Mouse (Mus musculus) limb, embryonic 15.5 days (tissue): Measurements from ENCODE around the gene St6galnac3. TPM values are rescaled to one million over a fixed set of nuclear protein-coding genes. Genes with fewer than 3 reads are reported as not detected.

ENCODE experiments used
- ATAC-seq: fragments of 200-750 bp; cut with Nextera tagmentation; 2 replicates; pipeline ENCODE4 v1.8.0; 2017; ENCODE audit warnings: low read depth, moderate TSS enrichment; ENCODE audit not compliant: insufficient number of reproducible peaks, low FRiP score, low TSS enrichment
- H3K27ac ChIP-seq: fragments of 300-500 bp; sonication (generic); 2 replicates; pipeline ENCODE4 v1.5.1; 2015; ENCODE audit warnings: moderate library complexity, mild to moderate bottlenecking, inconsistent platforms
- H3K27me3 ChIP-seq: fragments of 300-500 bp; sonication (generic); 2 replicates; pipeline ENCODE4 v1.6.1; 2015; ENCODE audit warnings: inconsistent platforms
- H3K36me3 ChIP-seq: fragments of 300-500 bp; sonication (generic); 2 replicates; pipeline ENCODE4 v1.6.1; 2015; ENCODE audit warnings: inconsistent platforms
- H3K4me1 ChIP-seq: fragments of 300-500 bp; sonication (generic); 2 replicates; pipeline ENCODE4 v1.6.1; 2015; ENCODE audit warnings: inconsistent platforms
- H3K4me2 ChIP-seq: fragments of 300-500 bp; sonication (generic); 2 replicates; pipeline ENCODE4 v1.6.1; 2015; ENCODE audit warnings: mild to moderate bottlenecking, inconsistent platforms
- H3K4me3 ChIP-seq: fragments of 300-500 bp; sonication (generic); 2 replicates; pipeline ENCODE4 v1.5.1; 2015; ENCODE audit warnings: mild to moderate bottlenecking, inconsistent platforms
- H3K9ac ChIP-seq: fragments of 300-500 bp; sonication (generic); 2 replicates; pipeline ENCODE4 v1.6.1; 2015; ENCODE audit warnings: inconsistent platforms
- H3K9me3 ChIP-seq: fragments of 300-500 bp; sonication (generic); 2 replicates; pipeline ENCODE4 v1.6.1; 2016; ENCODE audit warnings: inconsistent platforms
- WGBS: fragments of 180-500 bp; shearing (Covaris S2); methylation state at CpG from one replicate; pipeline ENCODE4 v1.1.7; 2015; 5-methylcytosine and 5-hydroxymethylcytosine counted together
- polyA plus RNA-seq: library from polyadenylated mRNA; unstranded; fragments of >200 nt; fragmentation: Nextera tagmentation; extraction: Ambion mirVana; gene quantifications from 2 replicates; pipeline ENCODE4 v1.2.1, GENCODE M21; 2015

The St6galnac3 gene
- polyA plus RNA-seq, 1 experiment from 2014 or later = 33.5 TPM

DNA sequence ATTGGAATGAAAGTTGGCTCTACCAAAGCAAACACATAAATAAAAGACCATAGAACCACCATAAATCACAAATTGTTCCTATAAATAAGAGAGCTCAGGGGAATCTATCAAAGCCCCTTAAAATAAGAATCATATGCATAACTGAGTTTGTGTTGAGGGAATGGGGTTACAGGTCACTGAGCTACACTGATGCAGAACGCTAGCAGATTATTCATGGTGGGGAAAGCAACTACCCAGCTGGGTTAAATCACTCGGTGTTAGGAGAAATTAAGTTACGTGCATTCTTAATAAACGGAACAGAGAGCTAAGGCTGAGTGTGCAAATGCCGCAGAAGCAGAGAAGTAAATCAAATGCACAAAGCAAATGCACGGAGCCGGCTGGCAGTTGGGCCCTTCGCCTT is 292.0 kb downstream of the St6galnac3 start:
- no peaks in the 10 kb centered on the region for H3K4me1 ChIP-seq
- no peak overlapping the region for H3K4me3 ChIP-seq
- no peak overlapping the region for H3K9ac ChIP-seq
- ATAC-seq = no peak
- 58% methylated on average over 8 of the region's 8 CpGs for WGBS
- no peak overlapping the region for H3K4me2 ChIP-seq
- no peak overlapping the region for H3K27ac ChIP-seq
- H3K27me3 ChIP-seq = no peaks in the 10 kb centered on the region
- H3K9me3 ChIP-seq = no peaks in the 10 kb centered on the region
- H3K36me3 ChIP-seq = no peaks in the 10 kb centered on the region

DNA sequence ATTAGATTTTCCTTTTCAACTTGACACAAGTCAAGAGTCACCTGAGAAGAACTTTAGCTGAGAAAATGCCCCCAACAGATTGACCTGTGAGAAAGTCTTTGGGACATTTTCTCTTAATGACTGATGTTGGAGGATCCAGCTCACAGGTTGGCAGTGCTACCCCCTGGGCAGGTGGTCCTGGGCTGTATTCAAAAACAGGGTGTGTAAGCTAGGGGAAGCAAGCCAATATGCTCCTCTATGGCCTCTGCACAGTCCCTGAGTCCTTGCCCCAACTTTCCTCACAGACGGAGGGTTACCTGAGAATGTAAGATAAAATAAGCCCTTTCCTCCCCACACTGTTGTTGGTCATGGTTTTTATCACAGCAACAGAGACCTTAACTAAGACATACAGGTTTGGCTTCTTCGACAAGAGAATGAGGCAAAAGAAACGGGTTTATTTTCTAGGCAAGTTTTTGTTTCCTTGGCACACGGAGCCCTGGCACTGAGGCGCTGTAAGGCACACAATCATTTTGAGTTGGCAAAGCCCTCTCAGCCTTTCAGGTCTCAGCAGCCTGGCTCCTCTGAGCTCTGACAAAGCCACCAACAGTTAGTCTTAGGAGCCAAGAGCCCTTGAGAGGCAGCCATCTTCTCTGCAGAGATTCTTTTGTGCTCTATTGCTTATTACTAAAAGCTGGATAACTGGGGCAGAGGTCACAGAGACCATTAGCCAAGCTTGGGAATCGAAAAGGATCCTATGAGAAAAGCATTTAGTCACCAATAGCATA is 292.7 kb downstream of the St6galnac3 start:
- Histone ChIP-seq H3K36me3 (no peaks in the 10 kb centered on the region), H3K4me3 (no peak overlapping the region), H3K9me3 (no peaks in the 10 kb centered on the region), H3K9ac (no peak overlapping the region), H3K27ac (no peak overlapping the region), H3K4me2 (no peak overlapping the region), H3K27me3 (no peaks in the 10 kb centered on the region), H3K4me1 (no peaks in the 10 kb centered on the region)
- ATAC-seq = no peak
- WGBS = 90% methylated on average over 6 of the region's 6 CpGs

DNA sequence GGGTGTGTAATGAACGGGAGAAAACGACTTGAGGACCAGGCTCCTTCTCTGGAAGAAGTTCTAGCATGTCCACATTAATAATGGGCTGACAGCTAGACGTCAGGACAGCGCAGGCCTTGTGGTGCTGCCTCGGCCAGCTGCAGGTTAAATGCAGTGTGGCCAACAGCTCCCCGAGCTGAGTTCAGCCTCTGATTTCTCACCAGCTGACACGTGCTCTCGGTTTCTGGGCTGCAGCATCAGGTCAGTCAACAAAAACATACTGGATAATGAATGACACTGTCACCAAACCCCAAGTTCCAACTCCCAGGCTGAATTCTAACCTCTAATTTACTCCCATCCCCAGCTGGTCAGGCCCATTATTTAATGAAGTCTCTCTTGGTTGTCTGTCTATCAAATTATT is 295.1 kb downstream of the St6galnac3 start:
- no peaks in the 10 kb centered on the region for H3K9me3 ChIP-seq
- H3K4me2 ChIP-seq = no peak overlapping the region
- no peak for ATAC-seq
- H3K36me3 ChIP-seq = no peaks in the 10 kb centered on the region
- H3K9ac ChIP-seq = no peak overlapping the region
- H3K4me1 ChIP-seq = no peaks in the 10 kb centered on the region
- WGBS = 58% methylated on average over 8 of the region's 8 CpGs
- no peak overlapping the region for H3K4me3 ChIP-seq
- H3K27me3 ChIP-seq = no peaks in the 10 kb centered on the region
- H3K27ac ChIP-seq = no peak overlapping the region

DNA sequence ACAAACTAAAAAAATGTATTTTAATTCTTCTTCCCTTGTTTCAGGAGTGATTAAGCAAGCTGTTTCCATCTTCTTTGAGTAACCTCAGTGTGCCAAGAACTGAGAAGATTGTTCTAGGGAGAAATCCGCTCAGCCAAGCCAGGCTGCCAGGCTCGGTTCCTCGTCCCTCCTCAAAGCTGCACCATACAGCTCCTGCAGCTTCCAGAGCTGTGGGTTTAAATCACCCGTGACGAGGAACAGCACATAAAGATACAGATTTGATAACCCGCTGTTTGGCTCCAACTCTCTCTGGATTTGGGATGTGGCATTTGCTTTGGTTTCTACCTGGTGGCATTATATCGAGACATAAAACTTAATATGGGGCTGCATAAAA is 303.1 kb downstream of the St6galnac3 start:
- Histone ChIP-seq H3K4me2 (no peak overlapping the region), H3K36me3 (no peaks in the 10 kb centered on the region), H3K27ac (no peak overlapping the region), H3K4me3 (no peak overlapping the region), H3K4me1 (no peaks in the 10 kb centered on the region), H3K9me3 (no peaks in the 10 kb centered on the region), H3K9ac (no peak overlapping the region), H3K27me3 (no peaks in the 10 kb centered on the region)
- no peak for ATAC-seq
- 64% methylated on average over 7 of the region's 7 CpGs for WGBS

DNA sequence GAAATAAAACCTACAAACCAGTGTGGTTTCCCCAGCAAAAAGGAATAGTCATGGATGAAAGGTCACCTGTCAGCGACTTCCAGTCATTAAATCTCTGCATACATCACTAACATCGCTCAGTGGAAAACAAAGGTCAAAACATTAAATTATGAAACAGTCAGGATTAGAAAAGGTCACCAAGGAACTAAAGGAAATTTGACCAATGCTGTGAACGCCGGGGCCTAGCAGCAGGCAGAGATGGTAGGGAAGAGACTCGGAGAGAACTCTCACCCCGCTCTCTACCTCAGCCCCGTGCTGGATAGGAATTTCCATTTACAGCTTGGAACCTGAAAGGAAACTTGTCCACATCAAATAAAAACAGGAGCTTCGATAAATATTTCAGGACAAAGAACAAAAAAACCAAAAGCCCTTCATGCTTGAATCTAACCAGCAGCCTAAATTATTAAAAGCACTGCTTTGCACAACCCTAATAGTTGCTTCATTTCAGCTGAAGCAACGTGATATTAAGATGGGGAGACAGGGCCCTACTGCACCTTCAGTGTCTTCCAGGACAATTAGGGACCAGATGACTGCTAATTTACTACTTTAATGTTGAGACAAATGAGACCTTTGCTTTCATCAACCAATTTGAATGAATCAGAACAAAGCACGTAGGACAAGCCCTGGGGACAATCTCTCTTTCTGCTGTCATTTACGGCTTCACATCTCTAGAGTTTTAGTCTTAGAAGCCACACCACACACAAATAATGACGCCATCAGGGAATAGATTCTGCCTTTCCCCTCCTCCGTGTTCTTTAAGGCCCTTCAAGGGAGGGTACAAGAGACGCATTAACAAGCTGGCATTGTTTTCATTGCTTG is 303.7 kb downstream of the St6galnac3 start:
- H3K4me2 ChIP-seq = no peak overlapping the region
- H3K4me1 ChIP-seq = no peaks in the 10 kb centered on the region
- H3K36me3 ChIP-seq = no peaks in the 10 kb centered on the region
- no peak for ATAC-seq
- no peaks in the 10 kb centered on the region for H3K9me3 ChIP-seq
- H3K4me3 ChIP-seq = no peak overlapping the region
- no peak overlapping the region for H3K9ac ChIP-seq
- H3K27me3 ChIP-seq = no peaks in the 10 kb centered on the region
- no peak overlapping the region for H3K27ac ChIP-seq
- WGBS = 63% methylated on average over 14 of the region's 14 CpGs

DNA sequence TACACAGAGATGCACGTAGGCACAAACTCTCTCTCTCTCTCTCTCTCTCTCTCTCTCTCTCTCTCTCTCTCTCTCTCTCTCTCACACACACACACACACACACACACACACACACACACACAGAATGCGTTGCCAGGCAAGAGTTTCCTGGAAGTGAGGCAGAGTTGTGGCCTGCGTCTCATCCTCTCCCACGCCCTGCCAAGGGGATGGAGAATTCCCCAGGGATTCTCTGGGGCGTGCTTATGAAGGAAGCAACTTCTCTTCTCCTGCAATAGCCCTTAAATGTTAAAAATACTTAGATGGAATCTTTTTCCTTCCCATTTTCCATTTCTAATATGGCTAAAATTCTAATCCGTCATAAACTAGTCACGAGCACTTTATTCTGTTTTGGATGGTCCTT is 305.6 kb downstream of the St6galnac3 start:
- WGBS = 77% methylated on average over 7 of the region's 7 CpGs
- no peak overlapping the region for H3K4me3 ChIP-seq
- no peaks in the 10 kb centered on the region for H3K9me3 ChIP-seq
- no peak for ATAC-seq
- H3K4me2 ChIP-seq = no peak overlapping the region
- H3K27ac ChIP-seq = no peak overlapping the region
- H3K9ac ChIP-seq = no peak overlapping the region
- H3K27me3 ChIP-seq = no peaks in the 10 kb centered on the region
- H3K4me1 ChIP-seq = no peaks in the 10 kb centered on the region
- H3K36me3 ChIP-seq = no peaks in the 10 kb centered on the region

DNA sequence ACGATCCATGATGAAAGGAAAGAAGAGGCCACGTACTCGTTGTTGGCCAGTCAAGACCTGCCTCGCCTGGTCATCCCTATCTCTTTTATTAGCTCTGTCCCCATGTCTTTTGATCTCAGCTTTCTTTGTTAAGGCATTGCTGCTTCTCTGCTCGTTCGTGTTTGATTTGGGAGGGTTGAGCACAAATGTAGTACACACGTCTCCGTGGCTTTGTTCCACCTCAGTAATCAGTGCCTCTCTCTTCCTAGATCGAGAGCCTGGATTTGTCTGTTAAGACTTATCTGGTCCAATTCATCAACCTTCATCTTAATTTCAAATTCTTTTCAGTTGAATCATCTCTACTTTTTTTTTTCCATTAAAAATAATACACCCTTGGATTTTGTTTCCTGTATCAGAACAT is 308.0 kb downstream of the St6galnac3 start:
- no peak overlapping the region for H3K4me2 ChIP-seq
- H3K27ac ChIP-seq = no peak overlapping the region
- no peaks in the 10 kb centered on the region for H3K9me3 ChIP-seq
- ATAC-seq = no peak
- H3K36me3 ChIP-seq = no peaks in the 10 kb centered on the region
- 79% methylated on average over 9 of the region's 9 CpGs for WGBS
- H3K4me3 ChIP-seq = no peak overlapping the region
- no peak overlapping the region for H3K9ac ChIP-seq
- no peaks in the 10 kb centered on the region for H3K27me3 ChIP-seq
- H3K4me1 ChIP-seq = no peaks in the 10 kb centered on the region

DNA sequence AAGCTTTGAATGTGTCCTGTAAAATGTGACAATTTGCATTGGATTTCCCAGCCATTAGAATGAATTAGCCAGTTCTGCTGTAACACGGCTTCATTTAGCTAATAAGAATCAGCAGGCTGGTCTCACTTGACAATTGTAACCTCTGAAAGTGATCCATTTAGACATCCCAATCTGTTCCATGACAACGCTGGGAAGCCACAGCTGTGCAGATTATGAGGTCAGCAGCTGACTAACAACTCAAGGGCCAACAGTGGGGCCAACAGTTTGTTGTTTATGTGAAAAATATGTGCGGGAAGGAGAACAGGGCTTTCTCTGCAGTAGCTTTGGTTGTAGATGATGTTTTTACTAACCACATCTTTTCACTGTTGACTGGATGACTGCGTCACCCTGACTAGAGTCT is 308.6 kb downstream of the St6galnac3 start:
- 83% methylated on average over 4 of the region's 4 CpGs for WGBS
- no peaks in the 10 kb centered on the region for H3K27me3 ChIP-seq
- H3K27ac ChIP-seq = no peak overlapping the region
- H3K9ac ChIP-seq = no peak overlapping the region
- H3K4me3 ChIP-seq = no peak overlapping the region
- H3K4me2 ChIP-seq = no peak overlapping the region
- no peaks in the 10 kb centered on the region for H3K9me3 ChIP-seq
- H3K36me3 ChIP-seq = no peaks in the 10 kb centered on the region
- no peak for ATAC-seq
- no peaks in the 10 kb centered on the region for H3K4me1 ChIP-seq

DNA sequence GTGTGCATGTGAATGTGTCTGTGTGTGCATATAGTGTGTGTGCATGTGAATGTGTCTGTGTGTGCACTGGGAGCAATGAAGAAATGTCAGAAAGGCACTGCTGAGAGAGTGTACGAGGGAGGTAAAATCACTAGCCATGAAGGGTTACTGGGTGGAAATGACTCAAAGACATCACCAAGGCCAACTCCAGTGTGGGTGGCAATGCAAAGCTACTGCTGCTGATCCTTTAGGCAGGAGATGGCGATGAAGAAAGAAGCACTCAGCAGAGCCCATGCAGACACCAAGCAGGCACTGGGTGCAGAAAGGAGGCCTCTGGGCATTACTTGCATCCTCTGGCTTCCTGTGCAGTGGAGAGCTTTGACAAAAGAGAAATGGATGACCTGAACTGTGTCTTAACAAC is 310.8 kb downstream of the St6galnac3 start:
- no peak for ATAC-seq
- no peaks in the 10 kb centered on the region for H3K9me3 ChIP-seq
- no peaks in the 10 kb centered on the region for H3K4me1 ChIP-seq
- no peaks in the 10 kb centered on the region for H3K36me3 ChIP-seq
- H3K4me3 ChIP-seq = no peak overlapping the region
- H3K4me2 ChIP-seq = no peak overlapping the region
- WGBS = 81% methylated on average over 2 of the region's 2 CpGs
- no peak overlapping the region for H3K9ac ChIP-seq
- H3K27ac ChIP-seq = no peak overlapping the region
- no peaks in the 10 kb centered on the region for H3K27me3 ChIP-seq

DNA sequence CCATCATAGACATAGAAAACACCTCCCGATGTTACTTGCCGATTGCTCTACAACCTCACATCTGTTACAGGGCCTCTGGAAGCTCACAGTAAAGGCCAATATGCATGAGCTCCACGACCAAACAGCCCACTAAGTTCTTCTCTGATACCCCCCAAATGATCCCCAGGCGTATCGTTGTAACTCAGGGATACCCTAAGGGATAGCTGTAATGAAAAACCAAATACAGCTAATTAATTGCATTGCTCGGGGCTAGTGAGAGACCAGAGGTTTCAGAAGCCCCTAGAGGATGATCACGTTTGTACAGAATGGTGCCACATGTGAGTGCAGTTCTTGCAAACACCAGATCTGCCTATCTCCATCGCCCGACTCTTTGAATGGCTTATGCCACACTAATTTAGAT is 315.7 kb downstream of the St6galnac3 start:
- H3K36me3 ChIP-seq = no peaks in the 10 kb centered on the region
- no peak overlapping the region for H3K4me3 ChIP-seq
- H3K27ac ChIP-seq = no peak overlapping the region
- no peak overlapping the region for H3K9ac ChIP-seq
- H3K4me1 ChIP-seq = no peaks in the 10 kb centered on the region
- no peaks in the 10 kb centered on the region for H3K9me3 ChIP-seq
- ATAC-seq = no peak
- 51% methylated on average over 9 of the region's 9 CpGs for WGBS
- H3K4me2 ChIP-seq = no peak overlapping the region
- no peaks in the 10 kb centered on the region for H3K27me3 ChIP-seq

DNA sequence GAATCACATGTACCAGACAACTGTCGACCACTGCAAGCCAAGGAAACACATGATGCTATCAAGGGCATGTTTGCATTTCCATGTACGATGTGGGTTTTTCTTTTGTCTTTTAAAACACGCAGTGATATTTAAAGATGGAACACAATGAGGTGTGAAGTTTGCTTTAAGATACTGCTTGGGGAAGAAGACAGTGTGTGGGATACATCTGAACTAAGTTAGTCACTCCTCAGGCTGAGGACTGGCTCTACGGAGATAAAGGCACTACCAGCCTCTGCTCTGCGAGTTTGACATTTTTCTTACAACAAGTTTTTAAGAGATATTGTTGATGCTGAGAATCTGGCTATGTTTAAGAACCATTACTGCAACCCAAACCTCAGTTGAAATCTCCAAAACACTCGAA is 316.6 kb downstream of the St6galnac3 start:
- Histone ChIP-seq H3K4me3 (no peak overlapping the region), H3K9ac (no peak overlapping the region), H3K36me3 (no peaks in the 10 kb centered on the region), H3K4me2 (no peak overlapping the region), H3K27ac (no peak overlapping the region), H3K27me3 (no peaks in the 10 kb centered on the region), H3K4me1 (no peaks in the 10 kb centered on the region), H3K9me3 (no peaks in the 10 kb centered on the region)
- 87% methylated on average over 6 of the region's 6 CpGs for whole genome bisulfite sequencing
- ATAC-seq = no peak

DNA sequence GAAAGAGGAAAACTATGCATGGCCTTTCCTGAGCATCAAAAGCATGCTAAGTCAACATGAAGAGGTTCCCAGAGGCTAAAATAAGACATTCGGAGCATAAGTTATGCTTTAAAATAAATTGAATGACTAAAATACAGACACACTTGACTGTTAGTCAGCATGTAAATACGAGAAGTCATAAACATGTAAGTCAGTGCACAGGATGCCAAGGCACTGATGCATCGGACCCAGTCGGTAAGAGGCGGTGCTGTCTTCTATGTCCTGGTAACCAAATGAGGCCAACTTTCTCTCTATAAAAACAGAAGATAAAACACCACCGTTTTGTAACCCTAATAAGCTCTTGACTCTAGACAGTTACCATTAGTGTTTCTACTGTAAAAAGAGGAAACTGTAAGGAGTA is 317.3 kb downstream of the St6galnac3 start:
- 74% methylated on average over 6 of the region's 6 CpGs for WGBS
- H3K4me3 ChIP-seq = no peak overlapping the region

More for the DNA sequence above, 317.3 kb downstream of the St6galnac3 start:
- no peaks in the 10 kb centered on the region for H3K9me3 ChIP-seq
- H3K4me1 ChIP-seq = no peaks in the 10 kb centered on the region
- ATAC-seq = no peak
- H3K27me3 ChIP-seq = no peaks in the 10 kb centered on the region
- no peak overlapping the region for H3K4me2 ChIP-seq
- no peak overlapping the region for H3K9ac ChIP-seq
- no peak overlapping the region for H3K27ac ChIP-seq
- H3K36me3 ChIP-seq = no peaks in the 10 kb centered on the region
